Mouse (Mus musculus): ENCODE data around the gene Alk. TPM values are rescaled to one million over a fixed set of nuclear protein-coding genes. Genes with fewer than 3 reads are reported as not detected.
A peak's percentile ranks its signal among the peaks of the same experiment; 100 is the strongest.

The Alk gene
- total RNA-seq, 4 experiments from 2014 or later: 7.2 to 8.0 (median 7.5) TPM

GRCm38 (mm10) chr17:72038371-72038770 lies 566.1 kb downstream of the Alk start:
- no peak for DNase-seq (ENCODE audit: low spot score in 2 of 2)

DNA sequence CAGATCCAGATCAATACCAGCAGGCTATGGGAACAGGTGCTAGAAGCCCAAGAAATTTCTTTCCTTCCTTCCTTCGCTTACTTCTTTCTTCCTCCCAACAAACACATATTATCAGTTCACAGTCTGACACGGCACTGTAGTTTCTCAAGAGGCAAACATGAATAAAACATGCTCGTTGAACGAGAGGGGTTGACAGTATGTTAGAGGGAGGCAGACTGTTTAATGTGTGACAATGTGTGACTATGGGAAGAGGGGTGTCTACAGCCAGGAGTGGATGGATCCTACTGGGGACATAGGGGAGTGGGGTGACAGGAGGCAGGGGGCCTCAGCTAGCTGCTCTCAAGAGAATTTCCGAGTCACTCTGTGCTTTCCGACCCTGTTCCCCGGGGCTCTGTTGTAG lies 573.8 kb downstream of the Alk start:
- no peak for DNase-seq (ENCODE audit: low spot score in 2 of 2)

GRCm38 (mm10) chr17:72023323-72023722 lies 581.1 kb downstream of the Alk start:
- DNase-seq (ENCODE audit: low spot score in 2 of 2): no peak

DNA sequence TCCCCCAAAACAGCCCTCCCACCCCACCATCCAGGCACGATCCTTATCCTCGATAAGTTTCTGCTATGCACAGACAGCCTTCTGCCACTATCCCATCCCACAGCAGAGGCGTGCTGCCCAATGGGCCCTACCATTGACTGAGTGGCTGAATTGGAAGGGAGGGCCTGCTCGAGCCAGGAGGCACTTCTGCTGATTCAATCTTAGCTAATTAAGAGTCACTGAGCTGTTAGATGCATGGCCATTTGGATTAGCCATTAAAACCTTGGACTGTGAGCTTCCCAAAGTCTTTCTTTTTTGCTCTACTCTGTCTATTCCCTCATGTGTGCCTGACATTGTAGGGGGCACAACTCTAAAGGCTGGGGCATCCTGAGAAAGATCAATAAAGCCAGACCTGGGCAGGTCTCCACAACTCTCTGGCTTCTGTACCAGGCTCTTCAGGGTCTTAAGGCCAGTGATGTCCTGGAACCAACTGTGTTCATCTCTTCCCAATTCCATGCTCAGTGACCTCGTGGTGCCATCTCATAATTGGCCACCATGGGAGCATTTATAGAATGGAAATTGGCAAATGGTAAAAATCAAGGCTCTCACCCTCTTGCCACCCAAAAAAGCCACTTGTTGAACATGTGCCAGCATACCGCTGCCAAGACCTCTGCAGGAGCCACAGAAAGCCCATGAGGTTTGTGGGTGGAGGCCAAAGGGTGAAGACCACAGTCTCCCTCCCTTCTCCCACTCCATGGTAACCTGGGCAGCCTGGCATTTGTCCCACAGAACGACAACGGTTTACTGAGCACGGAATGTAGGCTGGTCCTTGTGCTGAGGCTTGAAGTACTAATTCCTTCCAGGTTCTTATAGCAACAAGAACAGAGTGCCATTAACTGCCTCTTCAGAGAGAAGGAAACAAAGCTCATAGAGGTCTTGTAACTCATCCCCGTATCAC lies 582.4 kb downstream of the Alk start:
- DNase-seq (ENCODE audit: low spot score in 2 of 2): peak in 1 of 2 experiments; percentile 24

GRCm38 (mm10) chr17:72017329-72017728 lies 587.1 kb downstream of the Alk start:
- no peak for DNase-seq (ENCODE audit: low spot score in 2 of 2)

GRCm38 (mm10) chr17:72015253-72015652 lies 589.2 kb downstream of the Alk start:
- peak; percentile 66 to 86 for DNase-seq (ENCODE audit: low spot score in 2 of 2)

DNA sequence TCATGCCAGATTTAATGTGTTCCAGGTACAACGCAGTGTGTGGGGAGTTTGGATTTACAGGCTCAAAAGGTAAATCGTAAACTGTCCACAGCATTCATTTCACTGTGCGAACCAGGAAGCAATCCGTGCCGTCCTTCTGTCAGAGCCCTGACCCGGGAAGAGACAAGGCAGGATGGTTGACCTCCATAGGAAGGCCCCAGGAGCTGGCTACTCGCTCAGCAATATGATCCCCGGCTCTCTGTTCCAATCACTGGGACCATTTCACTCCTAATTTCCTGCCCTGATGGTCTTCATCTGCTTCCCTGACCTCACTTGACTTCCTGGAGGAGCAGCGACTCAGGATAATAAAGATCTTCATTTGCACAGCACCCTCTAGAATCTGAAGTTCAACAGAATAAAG lies 591.7 kb downstream of the Alk start:
- DNase-seq (ENCODE audit: low spot score in 2 of 2): no peak

- DNase-seq (ENCODE audit: low spot score in 2 of 2): no peak
These were observed 594.6 kb downstream of the Alk start for GRCm38 (mm10) chr17:72009836-72010235.

DNA sequence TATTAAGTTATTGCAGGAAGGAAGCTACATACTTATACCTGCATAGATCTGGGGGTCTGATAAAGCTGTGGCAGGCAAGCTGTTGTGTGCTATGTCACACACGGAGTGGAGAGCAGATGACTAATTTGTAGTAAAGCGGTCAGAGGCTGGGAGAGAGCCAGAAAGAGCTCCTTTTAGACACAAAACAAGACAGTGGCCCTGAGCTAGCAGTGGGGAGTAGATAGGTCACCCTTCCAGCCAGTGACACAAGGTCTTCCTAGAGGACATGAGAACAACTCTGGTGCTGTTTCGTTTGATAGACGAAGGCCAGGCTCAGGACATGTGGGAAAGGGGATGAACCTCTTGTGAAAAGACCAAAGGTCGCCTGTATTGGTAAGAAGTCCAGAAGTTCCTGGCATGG lies 596.0 kb downstream of the Alk start:
- no peak for DNase-seq (ENCODE audit: low spot score in 2 of 2)

GRCm38 (mm10) chr17:72005365-72005764 lies 599.1 kb downstream of the Alk start:
- no peak for DNase-seq (ENCODE audit: low spot score in 2 of 2)

DNA sequence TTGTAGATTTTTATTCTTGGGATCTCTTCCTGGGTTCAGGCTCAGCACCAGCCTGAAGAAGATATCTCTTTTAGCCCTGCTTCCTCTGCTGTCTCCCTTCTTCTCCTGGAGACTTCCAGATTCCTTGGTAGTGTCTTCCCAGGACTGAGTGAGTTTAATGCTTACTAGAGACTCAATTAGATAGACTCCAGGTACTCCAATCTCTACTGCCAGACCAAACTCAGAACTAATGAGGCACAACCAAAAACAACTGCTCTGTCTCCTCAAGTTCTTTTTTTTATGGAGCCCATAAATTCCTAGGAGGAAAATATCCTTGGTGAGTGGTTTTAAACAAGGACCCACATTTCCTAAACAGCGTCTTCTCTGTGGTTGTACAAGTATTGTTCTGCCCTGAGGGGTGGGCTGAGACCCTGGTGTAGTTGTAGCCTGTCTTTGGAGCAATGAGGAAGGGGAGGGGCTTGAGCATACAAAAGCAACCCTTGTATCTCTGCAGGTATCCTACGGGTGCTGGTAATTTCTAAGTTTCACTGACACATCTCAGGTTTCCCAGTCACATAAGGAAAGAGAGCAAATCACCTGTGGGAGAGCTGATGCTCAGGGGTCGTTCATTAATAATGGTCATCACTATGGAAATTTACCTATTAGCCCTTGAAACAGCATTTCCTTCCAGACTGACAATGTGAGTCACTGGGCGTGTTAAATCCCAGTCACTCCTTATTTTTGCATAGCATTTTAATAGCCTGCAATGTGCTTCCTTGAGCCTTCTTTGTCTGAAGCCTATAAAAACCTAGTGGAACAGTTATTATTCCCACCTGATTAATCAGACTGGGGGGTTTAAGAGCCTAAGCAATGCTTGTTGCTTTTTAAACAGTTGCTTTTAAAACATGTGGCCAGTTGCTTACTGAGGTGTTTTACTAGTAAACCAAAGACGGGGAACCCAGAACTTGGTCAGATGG lies 604.6 kb downstream of the Alk start:
- DNase-seq (ENCODE audit: low spot score in 2 of 2): no peak

DNA sequence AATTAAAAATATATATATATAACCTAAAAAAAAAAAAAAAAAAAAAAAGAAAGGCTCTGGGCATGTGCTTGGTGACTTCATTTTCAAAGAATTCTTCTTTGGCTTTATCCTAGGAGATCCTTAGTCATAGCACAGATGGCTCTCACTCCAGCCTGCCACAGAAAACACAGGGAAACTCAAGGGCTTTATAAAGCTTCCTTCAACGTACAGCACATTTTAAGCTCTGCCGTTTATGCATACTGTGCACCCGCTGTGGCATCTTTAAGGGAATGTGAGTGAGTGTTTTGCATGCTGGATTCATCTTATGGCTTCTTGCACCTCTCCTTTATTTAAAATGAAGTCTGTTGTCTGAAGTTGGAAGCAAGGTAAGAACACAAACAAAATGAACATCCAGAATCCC lies 606.7 kb downstream of the Alk start:
- peak; percentile 12 to 17 for DNase-seq (ENCODE audit: low spot score in 2 of 2)

- no peak for DNase-seq (ENCODE audit: low spot score in 2 of 2)
These were observed 608.9 kb downstream of the Alk start for GRCm38 (mm10) chr17:71995539-71995938.

DNA sequence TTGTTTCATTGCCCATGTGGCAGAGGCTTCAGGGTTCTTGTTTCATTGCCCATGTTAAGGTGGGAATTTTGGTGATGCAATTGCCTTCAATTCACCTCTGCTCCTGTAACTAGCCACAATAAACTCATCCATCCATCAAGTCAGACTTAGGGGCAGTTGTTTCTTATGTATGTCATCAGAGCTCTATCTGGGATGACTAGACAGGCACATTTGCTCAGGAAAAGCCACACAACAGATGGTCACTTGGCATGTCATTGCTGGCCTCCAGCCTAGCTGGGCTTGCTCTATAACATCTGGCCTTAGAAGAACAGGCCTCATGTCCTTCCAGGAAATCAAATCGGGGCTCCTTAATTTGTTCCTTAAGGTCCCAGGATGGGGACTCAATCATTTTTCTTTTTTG lies 610.3 kb downstream of the Alk start:
- no peak for DNase-seq (ENCODE audit: low spot score in 2 of 2)

DNA sequence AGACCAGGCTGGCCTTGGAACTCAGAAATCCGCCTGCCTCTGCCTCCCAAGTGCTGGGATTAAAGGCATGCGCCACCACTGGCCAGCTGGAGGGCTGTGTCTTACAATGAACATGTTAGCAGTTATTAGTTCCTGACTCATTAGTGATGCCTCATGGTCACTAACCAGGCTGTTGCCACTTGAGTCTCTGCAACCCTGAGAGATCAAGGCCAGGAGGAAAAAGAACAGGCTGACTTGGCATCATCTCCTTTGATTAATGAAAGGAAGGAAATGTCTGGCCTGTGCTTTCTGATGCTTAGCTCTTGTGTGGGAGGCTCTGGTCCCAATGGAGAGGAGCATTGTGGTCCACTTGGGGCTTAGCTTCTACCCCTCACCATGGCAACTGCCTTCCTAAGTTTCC lies 611.4 kb downstream of the Alk start:
- DNase-seq (ENCODE audit: low spot score in 2 of 2): no peak

DNA sequence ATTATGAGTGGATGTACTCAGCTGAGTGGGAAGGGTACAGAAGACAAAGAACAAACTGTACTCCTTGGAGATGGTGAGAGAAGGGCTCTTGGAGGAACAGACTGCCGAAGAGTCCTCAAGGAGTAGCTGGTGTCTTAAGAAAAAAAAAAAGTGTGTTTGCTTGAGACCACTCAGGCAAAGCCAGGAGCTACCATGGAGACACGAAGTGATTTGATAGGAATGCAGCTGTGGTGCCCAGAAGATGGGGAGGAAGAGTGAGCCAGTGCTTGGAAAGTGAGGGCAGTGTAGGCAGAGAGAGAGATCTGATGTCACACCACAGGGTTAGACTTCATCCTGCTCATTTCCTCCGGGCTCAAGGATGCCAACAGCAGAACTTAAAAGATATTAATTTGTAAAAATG lies 613.2 kb downstream of the Alk start:
- DNase-seq (ENCODE audit: low spot score in 2 of 2): no peak

DNA sequence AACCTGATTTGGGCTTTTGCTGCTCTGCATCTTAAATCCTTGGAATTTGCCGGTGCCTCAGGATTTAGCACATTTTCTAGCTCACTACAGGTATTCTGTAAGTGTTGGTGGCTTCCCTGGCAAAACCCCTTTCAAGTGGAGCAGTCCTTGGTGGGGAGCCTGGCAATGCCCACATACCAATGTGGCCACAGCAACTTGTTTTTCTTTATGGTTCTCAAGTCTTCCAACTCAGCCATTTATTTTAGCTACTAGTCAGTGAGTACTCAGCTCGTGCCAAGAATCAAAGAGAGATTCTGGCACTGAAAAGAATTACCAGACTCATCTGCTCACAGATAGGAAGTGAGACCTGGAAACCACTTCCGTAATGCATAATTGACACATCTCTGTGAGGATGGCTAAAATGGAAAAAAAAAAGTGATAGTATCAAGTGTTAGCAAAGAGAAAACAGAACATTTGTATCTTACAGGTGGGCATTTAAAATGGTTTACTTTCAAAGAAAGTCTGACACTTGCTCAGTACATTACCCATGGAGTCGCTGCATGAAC lies 614.2 kb downstream of the Alk start:
- DNase-seq (ENCODE audit: low spot score in 2 of 2): no peak

DNA sequence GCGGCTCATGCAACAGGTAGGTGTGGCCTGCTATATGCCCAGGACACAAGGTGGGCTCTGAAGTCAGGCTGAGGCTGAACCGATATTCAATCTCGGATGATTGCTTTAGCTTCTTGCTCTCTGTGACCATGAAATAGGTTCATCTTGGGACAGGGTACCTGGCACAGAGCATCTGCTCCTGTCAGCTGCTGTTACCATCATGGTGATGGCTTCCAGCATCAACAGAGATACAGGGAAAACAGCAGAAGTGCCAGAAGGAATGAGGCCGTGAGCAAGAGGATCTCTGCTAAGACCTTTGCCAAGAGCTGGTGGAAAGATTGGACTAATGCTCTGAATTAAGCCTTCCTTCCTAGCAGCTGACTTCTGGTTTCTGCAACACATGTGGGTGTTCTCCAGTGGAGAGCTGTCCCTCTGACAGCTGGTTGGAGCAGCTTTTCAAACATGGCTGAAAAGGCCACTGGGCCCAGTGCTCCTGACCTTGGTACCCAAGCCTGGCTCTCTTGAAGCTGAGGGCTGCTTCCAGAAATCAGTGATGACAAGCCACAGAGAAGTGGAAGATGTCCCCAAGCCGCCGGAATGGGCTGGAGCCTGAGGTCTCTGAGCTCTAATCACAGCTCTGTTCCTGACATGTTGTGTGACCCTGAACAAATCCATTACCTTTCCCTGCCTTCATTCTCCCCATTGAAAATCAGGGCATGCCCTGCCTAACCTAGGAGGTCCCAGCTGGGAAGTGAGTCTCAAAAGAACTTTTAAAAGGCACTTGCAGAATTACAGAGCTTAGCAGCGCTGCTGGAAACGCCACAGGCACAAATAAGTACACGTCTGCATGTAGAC lies 615.5 kb downstream of the Alk start:
- DNase-seq (ENCODE audit: low spot score in 2 of 2): no peak

- DNase-seq (ENCODE audit: low spot score in 2 of 2): no peak
These were observed 617.4 kb downstream of the Alk start for GRCm38 (mm10) chr17:71986998-71987397.

DNA sequence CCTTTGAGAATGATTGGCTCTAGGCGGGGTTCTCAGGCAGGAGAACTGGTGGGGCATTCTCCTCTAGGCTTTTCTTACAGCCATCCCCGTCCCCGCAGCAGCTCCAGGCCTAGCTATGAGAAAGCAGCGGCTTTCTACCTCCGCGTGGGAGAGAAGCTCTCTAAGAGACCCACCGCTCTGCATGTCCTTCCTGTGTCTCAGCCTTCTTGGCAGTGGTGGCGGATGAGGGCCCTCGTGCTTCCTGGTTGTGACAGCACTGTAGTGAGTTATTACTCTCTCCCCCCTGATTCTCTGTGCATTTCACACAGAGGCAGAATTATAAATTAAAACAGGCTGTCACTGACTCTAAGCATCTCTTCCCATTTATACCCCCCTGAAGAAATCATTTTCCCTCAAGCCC lies 618.0 kb downstream of the Alk start:
- DNase-seq (ENCODE audit: low spot score in 2 of 2): no peak

- DNase-seq (ENCODE audit: low spot score in 2 of 2): no peak
These were observed 623.2 kb downstream of the Alk start for GRCm38 (mm10) chr17:71981177-71981576.
